Mouse (Mus musculus) stomach, postnatal 0 days (tissue): ENCODE measurements around the gene Fgfr2.

Experiments
- CTCF ChIP-seq: IDR thresholded peaks from 2 replicates; pipeline ENCODE4 v1.5.1; 2016; ENCODE audit warnings: antibody characterized with exemption, low read depth, mild to moderate bottlenecking, moderate library complexity
- EP300 ChIP-seq: optimal IDR thresholded peaks from 2 replicates; pipeline ENCODE3; 2016; ENCODE audit warnings: antibody characterized with exemption

DNA sequence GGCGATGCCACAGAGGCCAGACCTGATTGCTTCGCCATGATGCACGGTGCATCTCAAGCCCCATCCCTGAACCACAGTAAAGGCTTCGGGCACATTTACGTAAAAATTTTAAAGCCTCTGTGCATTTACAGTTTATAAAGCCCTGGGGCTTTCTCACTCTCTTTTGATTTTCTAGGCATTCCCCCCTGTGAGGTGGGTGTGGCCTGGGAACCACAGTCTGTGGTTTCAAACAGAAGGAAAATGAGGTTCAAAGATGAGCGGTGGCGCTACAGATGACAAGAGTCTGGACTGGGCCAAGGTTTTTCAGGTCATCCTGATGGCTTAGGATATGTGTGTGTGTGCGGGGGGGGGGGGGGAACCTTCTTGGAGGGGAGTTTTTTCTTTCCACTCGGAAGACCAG, 523.1 kb downstream of the Fgfr2 start:
- no peak for TF ChIP-seq CTCF
- no peak for TF ChIP-seq EP300
